Mouse (Mus musculus) heart, embryonic 13.5 days (tissue): ENCODE data around the gene Bcl2a1d. TPM values are rescaled to one million over a fixed set of nuclear protein-coding genes. Genes with fewer than 3 reads are reported as not detected.
"Not testable (repeated sequence)": the region's sequence is repeated elsewhere in the genome, so short reads cannot be mapped to it uniquely, and the experiment has no call there.

Source experiments
- ATAC-seq: fragments of 200-750 bp; cut with Nextera tagmentation; 2 replicates; pipeline ENCODE4 v1.8.0; 2017; ENCODE audit warnings: moderate TSS enrichment; ENCODE audit not compliant: insufficient number of reproducible peaks, low FRiP score, low TSS enrichment; ENCODE audit errors: extremely low read depth
- H3K27ac ChIP-seq: fragments of 300-500 bp; sonication (generic); replicated peaks from 2 replicates; pipeline ENCODE4 v1.5.1; 2015; ENCODE audit warnings: moderate library complexity, mild to moderate bottlenecking, inconsistent platforms
- H3K27me3 ChIP-seq: fragments of 300-500 bp; sonication (generic); replicated peaks from 2 replicates; pipeline ENCODE4 v1.6.1; 2015; ENCODE audit warnings: mild to moderate bottlenecking, inconsistent platforms
- H3K36me3 ChIP-seq: fragments of 300-500 bp; sonication (generic); 2 replicates; pipeline ENCODE4 v1.6.1; 2015; ENCODE audit warnings: mild to moderate bottlenecking, inconsistent platforms
- H3K4me1 ChIP-seq: fragments of 300-500 bp; sonication (generic); 2 replicates; pipeline ENCODE4 v1.6.1; 2015; ENCODE audit warnings: inconsistent platforms
- H3K4me2 ChIP-seq: fragments of 300-500 bp; sonication (generic); 2 replicates; pipeline ENCODE4 v1.6.1; 2015; ENCODE audit warnings: inconsistent platforms, mild to moderate bottlenecking, moderate library complexity
- H3K4me3 ChIP-seq: fragments of 300-500 bp; sonication (generic); 2 replicates; pipeline ENCODE4 v1.5.1; 2015; ENCODE audit warnings: moderate library complexity, mild to moderate bottlenecking, inconsistent platforms
- H3K9ac ChIP-seq: fragments of 300-500 bp; sonication (generic); 2 replicates; pipeline ENCODE4 v1.6.1; 2015; ENCODE audit warnings: inconsistent platforms, mild to moderate bottlenecking, moderate library complexity
- H3K9me3 ChIP-seq: fragments of 300-500 bp; sonication (generic); 2 replicates; pipeline ENCODE4 v1.6.1; 2016; ENCODE audit warnings: inconsistent platforms
- WGBS: fragments of 180-500 bp; shearing (Covaris S2); methylation state at CpG from one replicate; pipeline ENCODE4 v1.1.7; 2015; ENCODE audit warnings: mixed read lengths; 5-methylcytosine and 5-hydroxymethylcytosine counted together
- polyA plus RNA-seq: library from polyadenylated mRNA; unstranded; fragments of >200 nt; fragmentation: Nextera tagmentation; extraction: Ambion mirVana; gene quantifications from 2 replicates; pipeline ENCODE4 v1.2.1, GENCODE M21; 2015

Gene Bcl2a1d
- polyA plus RNA-seq, 1 experiment from 2014 or later, result 0.74 TPM

GRCm38 (mm10) chr9:88689451-88689850 is 42.3 kb downstream of the Bcl2a1d start:
- WGBS, result 76% methylated on average over 3 of the region's 3 CpGs
- H3K4me3 ChIP-seq, result not testable (repeated sequence)

DNA sequence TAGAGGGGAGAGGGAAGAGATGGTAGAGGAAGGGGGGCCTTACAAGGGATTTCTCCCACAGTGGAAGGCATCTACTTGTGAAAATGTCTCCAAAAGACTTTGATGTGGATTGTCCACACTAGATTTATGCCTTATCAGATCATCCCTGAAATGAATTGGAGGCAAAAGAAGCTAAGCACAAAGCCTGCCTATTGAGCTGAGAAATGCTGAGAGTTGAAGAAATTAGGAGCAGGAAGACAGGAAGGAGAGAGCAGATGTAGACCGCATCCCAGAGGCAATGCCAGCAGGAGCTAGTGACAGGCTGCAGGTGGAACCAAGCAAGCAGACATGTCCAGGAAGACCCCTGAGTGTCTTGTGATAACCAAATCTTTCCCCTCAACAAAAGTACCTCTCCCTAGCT is 45.0 kb downstream of the Bcl2a1d start:
- H3K9me3 ChIP-seq, H3K9ac ChIP-seq, H3K27ac ChIP-seq, H3K4me3 ChIP-seq, H3K4me2 ChIP-seq, H3K36me3 ChIP-seq, H3K27me3 ChIP-seq, ATAC-seq, H3K4me1 ChIP-seq: not testable (repeated sequence)
- 79% methylated on average over 1 of the region's 1 CpGs for whole genome bisulfite sequencing

More at GRCm38 (mm10) chr9:88689451-88689850, 42.3 kb downstream of the Bcl2a1d start:
- H3K4me1 ChIP-seq, H3K27me3 ChIP-seq, H3K36me3 ChIP-seq, H3K4me2 ChIP-seq, H3K27ac ChIP-seq, H3K9ac ChIP-seq, H3K9me3 ChIP-seq, ATAC-seq: not testable (repeated sequence)

Other genes starting within 250 kb of the Bcl2a1d start
- 51.9 and 53.3 TPM in 2 replicates for gene Syncrip, start 249.3 kb downstream of the Bcl2a1d start, polyA plus RNA-seq
- 6.3 and 8.4 TPM in 2 replicates for gene Zfp949, start 183.9 kb downstream of the Bcl2a1d start, polyA plus RNA-seq
- 0.23 and 0.39 TPM in 2 replicates for gene Trim43a, start 151.0 kb downstream of the Bcl2a1d start, polyA plus RNA-seq
- gene Mthfsl, start 11.6 kb downstream of the Bcl2a1d start, polyA plus RNA-seq, result 26.5 and 31.1 TPM in 2 replicates
- 0.08 and 0.33 TPM in 2 replicates for gene Trim43c, start 107.2 kb upstream of the Bcl2a1d start, polyA plus RNA-seq
- gene Bcl2a1a, start 225.0 kb upstream of the Bcl2a1d start, polyA plus RNA-seq, result 0.55 TPM in 1 of 2 replicates, not detected in the other